Mouse (Mus musculus): ENCODE results near the gene Zp2.

Zp2 gene

GRCm38 (mm10) chr7:120142743-120143142 lies 2.3 kb downstream of the Zp2 start:
- DNase-seq (ENCODE audit: low read depth, low spot score), result no peak

- DNase-seq (ENCODE audit: low read depth, low spot score), result no peak
Measured at GRCm38 (mm10) chr7:120128951-120129350, 16.1 kb downstream of the Zp2 start.

GRCm38 (mm10) chr7:120127686-120128059 lies 17.4 kb downstream of the Zp2 start:
- DNase-seq (ENCODE audit: low read depth, low spot score), result peak; percentile 16

- no peak for DNase-seq (ENCODE audit: low read depth, low spot score)
Measured at GRCm38 (mm10) chr7:120126976-120127685, 18.0 kb downstream of the Zp2 start.

- peak; percentile 57 for DNase-seq (ENCODE audit: low read depth, low spot score)
Measured at GRCm38 (mm10) chr7:120124844-120125243, 20.2 kb downstream of the Zp2 start.

GRCm38 (mm10) chr7:120123776-120124175 lies 21.3 kb downstream of the Zp2 start:
- no peak for DNase-seq (ENCODE audit: low read depth, low spot score)

GRCm38 (mm10) chr7:120117529-120117928 lies 27.6 kb downstream of the Zp2 start:
- DNase-seq (ENCODE audit: low read depth, low spot score), result no peak

- DNase-seq (ENCODE audit: low read depth, low spot score), result no peak
Measured at GRCm38 (mm10) chr7:120116976-120117375, 28.1 kb downstream of the Zp2 start.

- DNase-seq (ENCODE audit: low read depth, low spot score), result no peak
Measured at GRCm38 (mm10) chr7:120109676-120110075, 35.4 kb downstream of the Zp2 start.

- DNase-seq (ENCODE audit: low read depth, low spot score), result no peak
Measured at GRCm38 (mm10) chr7:120106356-120106755, 38.7 kb downstream of the Zp2 start.

- no peak for DNase-seq (ENCODE audit: low read depth, low spot score)
Measured at GRCm38 (mm10) chr7:120104975-120105374, 40.1 kb downstream of the Zp2 start.

GRCm38 (mm10) chr7:120103019-120103567 lies 42.0 kb downstream of the Zp2 start:
- DNase-seq (ENCODE audit: low read depth, low spot score), result peak; percentile 47

GRCm38 (mm10) chr7:120102164-120102972 lies 42.7 kb downstream of the Zp2 start, which contains the start of gene Tmem159:
Gene Tmem159, plus strand, starts transcription at chr7:120102353.
- DNase-seq (ENCODE audit: low read depth, low spot score), result peak; percentile 85

GRCm38 (mm10) chr7:120098403-120098802 lies 46.7 kb downstream of the Zp2 start:
- DNase-seq (ENCODE audit: low read depth, low spot score), result peak; percentile 87

GRCm38 (mm10) chr7:120097845-120098244 lies 47.2 kb downstream of the Zp2 start:
- DNase-seq (ENCODE audit: low read depth, low spot score), result peak; percentile 89

GRCm38 (mm10) chr7:120095180-120095579 lies 49.9 kb downstream of the Zp2 start, which contains the start of gene Dnah3:
Gene Dnah3, minus strand, starts transcription at chr7:120095280.
- no peak for DNase-seq (ENCODE audit: low read depth, low spot score)

- no peak for DNase-seq (ENCODE audit: low read depth, low spot score)
Measured at GRCm38 (mm10) chr7:120094216-120094615, 50.9 kb downstream of the Zp2 start.

GRCm38 (mm10) chr7:120093033-120093432 lies 52.1 kb downstream of the Zp2 start:
- no peak for DNase-seq (ENCODE audit: low read depth, low spot score)

- no peak for DNase-seq (ENCODE audit: low read depth, low spot score)
Measured at GRCm38 (mm10) chr7:120080177-120080576, 64.9 kb downstream of the Zp2 start.

Measured in R1 (cell line).